Mouse (Mus musculus) brain, adult 2 months (tissue): Measurements from ENCODE around the gene Hibch.
"Not testable (repeated sequence)": the region's sequence is repeated elsewhere in the genome, so short reads cannot be mapped to it uniquely, and the experiment has no call there.

ENCODE experiments used
- DNase-seq: peaks from one replicate; pipeline ENCODE4 v3.0.0; 2011; ENCODE audit warnings: low read depth, low spot score

Gene Hibch

GRCm38 (mm10) chr1:52867876-52868275, 23.1 kb downstream of the Hibch start:
- peak; percentile 51 for DNase-seq

- DNase-seq = peak; percentile 15
Measured at GRCm38 (mm10) chr1:52884208-52884607, 39.5 kb downstream of the Hibch start.

- DNase-seq = no peak
Measured at GRCm38 (mm10) chr1:52909783-52910182, 65.1 kb downstream of the Hibch start.

- no peak for DNase-seq
Measured at GRCm38 (mm10) chr1:52916655-52917054, 71.9 kb downstream of the Hibch start.

GRCm38 (mm10) chr1:52918897-52919296, 74.2 kb downstream of the Hibch start:
- not testable (repeated sequence) for DNase-seq

GRCm38 (mm10) chr1:52924482-52924881, 79.8 kb downstream of the Hibch start:
- DNase-seq = not testable (repeated sequence)

GRCm38 (mm10) chr1:52934494-52934893, 89.8 kb downstream of the Hibch start:
- no peak for DNase-seq

- DNase-seq = no peak
Measured at GRCm38 (mm10) chr1:52939021-52939420, 94.3 kb downstream of the Hibch start.

GRCm38 (mm10) chr1:52947895-52948294, 103.2 kb downstream of the Hibch start:
- peak; percentile 50 for DNase-seq

- peak; percentile 70 for DNase-seq
Measured at GRCm38 (mm10) chr1:52951146-52951868, 106.6 kb downstream of the Hibch start.

- DNase-seq = peak; percentile 82
Measured at GRCm38 (mm10) chr1:52952143-52952542, 107.4 kb downstream of the Hibch start.

GRCm38 (mm10) chr1:52952551-52953397, 108.0 kb downstream of the Hibch start:
- DNase-seq = peak; percentile 81

- no peak for DNase-seq
Measured at GRCm38 (mm10) chr1:52953548-52953947, 108.8 kb downstream of the Hibch start.

- no peak for DNase-seq
Measured at GRCm38 (mm10) chr1:52954456-52954855, 109.7 kb downstream of the Hibch start.

GRCm38 (mm10) chr1:52955102-52955501, 110.4 kb downstream of the Hibch start:
- peak; percentile 80 for DNase-seq

GRCm38 (mm10) chr1:52956746-52957145, 112.0 kb downstream of the Hibch start:
- no peak for DNase-seq

- peak; percentile 42 for DNase-seq
Measured at GRCm38 (mm10) chr1:52960191-52960590, 115.5 kb downstream of the Hibch start.

- DNase-seq = no peak
Measured at GRCm38 (mm10) chr1:52963097-52963496, 118.4 kb downstream of the Hibch start.

- DNase-seq = no peak
Measured at GRCm38 (mm10) chr1:52964581-52964980, 119.9 kb downstream of the Hibch start.
